12 mouse cellular contexts compared by ENCODE assay signal in genomic region chr5:41754836-41755235, GRCm38 (mm10). TPM values are rescaled to one million over a fixed set of nuclear protein-coding genes. Genes with fewer than 3 reads are reported as not detected.
A peak's percentile ranks its signal among the peaks of the same experiment; 100 is the strongest.
DNase-seq lines count a peak whose midpoint lies in the region; ATAC-seq and TF ChIP-seq lines count a peak whose summit lies in the region.
"Had no signal": no experiment of that assay in that cellular context is flagged by ENCODE, and none has a peak within 500 bp of the region (broad histone marks: within the 10 kb centered on the region; RNA-seq: fewer than 3 reads in every experiment).

No protein-coding gene starts in this region.

- H3K4me1 ChIP-seq in forebrain, embryonic 10.5 days: peaks cover 14% of the 10 kb centered on the region
- H3K4me1 ChIP-seq in forebrain, embryonic 14.5 days (ENCODE audit: control insufficient read depth, insufficient read depth, low read length): no peaks in the 10 kb centered on the region
- 0 out of 2 replicates have a peak, but pooled peaks cover 2% of the 10 kb centered on the region for H3K4me1 ChIP-seq in kidney, postnatal 0 days (replicated peaks; ENCODE audit: insufficient read depth, low read length)
- H3K4me1 ChIP-seq in intestine, embryonic 14.5 days (replicated peaks; ENCODE audit: control insufficient read depth, insufficient read depth, low read length): no peaks in the 10 kb centered on the region
- H3K4me1 ChIP-seq in kidney, adult 2 months (ENCODE audit: control insufficient read depth, insufficient read depth, low read length): 0 out of 2 replicates have a peak, but pooled peaks cover 3% of the 10 kb centered on the region

- no peak overlapping the region for H3K27ac ChIP-seq in forebrain, embryonic 10.5 days
- H3K27ac ChIP-seq in forebrain, embryonic 14.5 days (ENCODE audit: low read depth, low read length): no peak overlapping the region
- H3K27ac ChIP-seq in kidney, postnatal 0 days: no peak overlapping the region
- H3K27ac ChIP-seq in intestine, embryonic 14.5 days (ENCODE audit: low read depth): no peak overlapping the region
- no peak overlapping the region for H3K27ac ChIP-seq in kidney, adult 2 months (ENCODE audit: insufficient read depth, low read depth, low read length)
- H3K27ac ChIP-seq: forebrain, embryonic 13.5 days had no signal

- no peak for ATAC-seq in forebrain, embryonic 14.5 days
- ATAC-seq in kidney, postnatal 0 days (replicated peaks; ENCODE audit: low FRiP score, low read depth): no peak
- no peak for ATAC-seq in intestine, embryonic 14.5 days (replicated peaks; ENCODE audit: low FRiP score, low TSS enrichment, low read depth)
- ATAC-seq: forebrain, embryonic 13.5 days had no signal

- no peak overlapping the region for H3K4me2 ChIP-seq in forebrain, embryonic 14.5 days (ENCODE audit: low read length)
- H3K4me2 ChIP-seq in kidney, postnatal 0 days (ENCODE audit: low read length): peak overlapping the region; percentile 32; the same call in 1 of the 2 replicates
- H3K4me2 ChIP-seq in intestine, embryonic 14.5 days (ENCODE audit: low read length): peak overlapping the region; percentile 43
- H3K4me2 ChIP-seq: forebrain, embryonic 13.5 days had no signal

- H3K36me3 ChIP-seq in forebrain, embryonic 10.5 days (replicated peaks): no peaks in the 10 kb centered on the region
- H3K36me3 ChIP-seq in forebrain, embryonic 14.5 days (ENCODE audit: control insufficient read depth, insufficient read depth, low read length): no peaks in the 10 kb centered on the region
- H3K36me3 ChIP-seq in kidney, postnatal 0 days (ENCODE audit: insufficient read depth, low read length): no peaks in the 10 kb centered on the region
- H3K36me3 ChIP-seq in intestine, embryonic 14.5 days (ENCODE audit: control insufficient read depth, insufficient read depth, low read length): no peaks in the 10 kb centered on the region
- H3K36me3 ChIP-seq in kidney, adult 2 months (ENCODE audit: control insufficient read depth, insufficient read depth, low read length): no peaks in the 10 kb centered on the region

- no peak for TF ChIP-seq CTCF in kidney, postnatal 0 days (IDR thresholded peaks at IDR 0.05; ENCODE audit: low read depth)
- no peak for TF ChIP-seq CTCF in kidney, adult 2 months (conservative IDR thresholded peaks at IDR 0.05; ENCODE audit: insufficient read depth, insufficient read length, low read depth, low read length)

- peaks cover 100% of the 10 kb centered on the region for H3K27me3 ChIP-seq in forebrain, embryonic 10.5 days (ENCODE audit: poor library complexity, severe bottlenecking)
- peaks cover 91% of the 10 kb centered on the region for H3K27me3 ChIP-seq in forebrain, embryonic 14.5 days (replicated peaks; ENCODE audit: control insufficient read depth, insufficient read depth, low read length)
- H3K27me3 ChIP-seq in kidney, postnatal 0 days (ENCODE audit: insufficient read depth, low read length): peaks cover 93% of the 10 kb centered on the region
- peaks cover 95% of the 10 kb centered on the region for H3K27me3 ChIP-seq in intestine, embryonic 14.5 days (replicated peaks; ENCODE audit: control insufficient read depth, insufficient read depth, low read length)
- peaks cover 2% of the 10 kb centered on the region for H3K27me3 ChIP-seq in kidney, adult 2 months (replicated peaks; ENCODE audit: control insufficient read depth, insufficient read depth, low read length)

- no peak overlapping the region for H3K9ac ChIP-seq in forebrain, embryonic 14.5 days (ENCODE audit: low read length)
- H3K9ac ChIP-seq in kidney, postnatal 0 days (ENCODE audit: low read depth, low read length): no peak overlapping the region
- H3K9ac ChIP-seq in intestine, embryonic 14.5 days (ENCODE audit: low read length): no peak overlapping the region
- H3K9ac ChIP-seq: forebrain, embryonic 13.5 days had no signal

- no peak overlapping the region; the same call in 1 of the 2 replicates for H3K4me3 ChIP-seq in forebrain, embryonic 10.5 days
- H3K4me3 ChIP-seq in forebrain, embryonic 14.5 days (ENCODE audit: low read depth, low read length): no peak overlapping the region
- H3K4me3 ChIP-seq in kidney, postnatal 0 days (replicated peaks; ENCODE audit: low read depth, low read length): peak overlapping the region; percentile 13; the same call in 1 of the 2 replicates
- H3K4me3 ChIP-seq in intestine, embryonic 14.5 days (ENCODE audit: low read depth, low read length): peak overlapping the region; percentile 22
- H3K4me3 ChIP-seq in kidney, adult 2 months (ENCODE audit: insufficient read depth, low read depth, low read length): no peak overlapping the region
- H3K4me3 ChIP-seq: forebrain, embryonic 13.5 days had no signal

- no peak for TF ChIP-seq POLR2A in kidney, adult 2 months (IDR thresholded peaks at IDR 0.05; ENCODE audit: low read depth, low read length)

- peak; percentile 40 for DNase-seq in forebrain, embryonic 10.5 days (ENCODE audit: extremely low spot score, low spot score)
- no peak for DNase-seq in forebrain, embryonic 14.5 days (ENCODE audit: low spot score)
- no peak for DNase-seq in kidney, postnatal 0 days (ENCODE audit: low spot score)
- DNase-seq in kidney, postnatal 4 days: no peak
- peak; percentile 70 for DNase-seq in intestine, embryonic 14.5 days (ENCODE audit: low spot score)
- peak; percentile 47 for DNase-seq in neural tube, embryonic 10.5 days (ENCODE audit: extremely low spot score, low spot score)
- DNase-seq in thymus, postnatal 10 days (ENCODE audit: low spot score in 2 of 2): no peak
- DNase-seq in kidney, adult 2 months: no peak
- DNase-seq: adrenal gland, postnatal 25 days; cerebellum, postnatal 25 days; kidney, adult 11 months had no signal

- under 1% methylated on average over 16 of the region's 16 CpGs for whole genome bisulfite sequencing in forebrain, embryonic 10.5 days
- under 1% methylated on average over 16 of the region's 16 CpGs for WGBS in forebrain, embryonic 14.5 days
- WGBS in kidney, postnatal 0 days: 1% methylated on average over 16 of the region's 16 CpGs
- 3% methylated on average over 16 of the region's 16 CpGs for WGBS in intestine, embryonic 14.5 days
- WGBS in kidney, adult 2 months: 3% methylated on average over 16 of the region's 16 CpGs

- no peaks in the 10 kb centered on the region for H3K9me3 ChIP-seq in forebrain, embryonic 10.5 days
- H3K9me3 ChIP-seq in forebrain, embryonic 14.5 days (replicated peaks; ENCODE audit: control insufficient read depth, low read length): no peaks in the 10 kb centered on the region
- no peaks in the 10 kb centered on the region; the same call in 1 of the 2 replicates for H3K9me3 ChIP-seq in kidney, postnatal 0 days (replicated peaks; ENCODE audit: low read length)
- H3K9me3 ChIP-seq in intestine, embryonic 14.5 days (ENCODE audit: control insufficient read depth, low read length): no peaks in the 10 kb centered on the region
- H3K9me3 ChIP-seq: forebrain, embryonic 13.5 days had no signal

RNA-seq across cellular contexts. Expression of gene Nkx3-2, which starts 9.5 kb away (rescaled TPM):
- polyA plus RNA-seq in forebrain, embryonic 10.5 days (2016; fragmentation: Nextera tagmentation; extraction: Ambion mirVana): 0.09 TPM in 1 of 2 replicates, not detected in the other
- polyA plus RNA-seq in forebrain, embryonic 14.5 days (2014; fragmentation: Nextera tagmentation; extraction: Ambion mirVana): not detected in 2 replicates
- polyA plus RNA-seq in kidney, postnatal 0 days (2015; fragmentation: Nextera tagmentation; extraction: Ambion mirVana): not detected in 2 replicates
- polyA plus RNA-seq in intestine, embryonic 14.5 days (2014; fragmentation: Nextera tagmentation; extraction: Ambion mirVana): 2.8 and 3.2 TPM in 2 replicates
- polyA plus RNA-seq in kidney, adult 2 months (2012; rRNA removed): not detected in 2 replicates
- polyA plus RNA-seq: forebrain, embryonic 13.5 days had no signal

RNA-seq across cellular contexts. Expression of gene Rab28, which starts 46.9 kb away (rescaled TPM):
- 77.3 and 81.1 TPM in 2 replicates for polyA plus RNA-seq in forebrain, embryonic 10.5 days (2016; fragmentation: Nextera tagmentation; extraction: Ambion mirVana)
- polyA plus RNA-seq in forebrain, embryonic 14.5 days (2014; fragmentation: Nextera tagmentation; extraction: Ambion mirVana): 78.3 and 79.0 TPM in 2 replicates
- polyA plus RNA-seq in kidney, postnatal 0 days (2015; fragmentation: Nextera tagmentation; extraction: Ambion mirVana): 61.5 and 65.7 TPM in 2 replicates
- polyA plus RNA-seq in intestine, embryonic 14.5 days (2014; fragmentation: Nextera tagmentation; extraction: Ambion mirVana): 65.9 and 66.5 TPM in 2 replicates
- 26.5 and 27.2 TPM in 2 replicates for polyA plus RNA-seq in kidney, adult 2 months (2012; rRNA removed)

Comparison
In these comparisons a context has a peak if more than half of its experiments do, and no peak if none do; other contexts are left out.
1. DNase-seq: peak in forebrain, embryonic 10.5 days (single experiment), intestine, embryonic 14.5 days (single experiment) and neural tube, embryonic 10.5 days (single experiment); none in forebrain, embryonic 14.5 days (single experiment), kidney, postnatal 0 days (single experiment), kidney, postnatal 4 days (0 of 2), thymus, postnatal 10 days (0 of 2) and kidney, adult 2 months (single experiment).
2. H3K4me3 ChIP-seq: peak in kidney, postnatal 0 days (single experiment) and intestine, embryonic 14.5 days (single experiment); none in forebrain, embryonic 10.5 days (single experiment), forebrain, embryonic 14.5 days (single experiment) and kidney, adult 2 months (single experiment).